Comparison of ENCODE assay signal across 8 mouse cellular contexts in genomic region chr4:150238433-150239086, GRCm38 (mm10). TPM values are rescaled to one million over a fixed set of nuclear protein-coding genes. Genes with fewer than 3 reads are reported as not detected.
DNase-seq lines count a peak whose midpoint lies in the region; ATAC-seq and TF ChIP-seq lines count a peak whose summit lies in the region.

No protein-coding gene starts in this region.

- no peaks in the 10 kb centered on the region for H3K9me3 ChIP-seq in lung, embryonic 14.5 days (ENCODE audit: low read depth, low read length)
- no peaks in the 10 kb centered on the region for H3K9me3 ChIP-seq in embryonic facial prominence, embryonic 12.5 days
- H3K9me3 ChIP-seq in hindbrain, embryonic 15.5 days, result no peaks in the 10 kb centered on the region
- no peaks in the 10 kb centered on the region for H3K9me3 ChIP-seq in midbrain, embryonic 11.5 days (ENCODE audit: control insufficient read depth, low read length)

- peak; percentile 61 for DNase-seq in lung, embryonic 14.5 days
- DNase-seq in lung, postnatal 10 days, result no peak
- DNase-seq in midbrain, embryonic 11.5 days (ENCODE audit: low spot score, missing footprints), result no peak
- no peak for DNase-seq in adrenal gland, postnatal 25 days
- DNase-seq in cerebellum, adult 11-12 months, result no peak

- H3K4me3 ChIP-seq in lung, embryonic 14.5 days (ENCODE audit: low read depth, low read length), result peak overlapping the region; percentile 93
- peak overlapping the region; percentile 91 for H3K4me3 ChIP-seq in embryonic facial prominence, embryonic 12.5 days
- peak overlapping the region; percentile 83 for H3K4me3 ChIP-seq in hindbrain, embryonic 15.5 days
- H3K4me3 ChIP-seq in midbrain, embryonic 11.5 days (ENCODE audit: low read depth, low read length), result peak overlapping the region; percentile 85

- H3K4me2 ChIP-seq in lung, embryonic 14.5 days, result peak overlapping the region; percentile 86
- H3K4me2 ChIP-seq in embryonic facial prominence, embryonic 12.5 days (replicated peaks), result peak overlapping the region; percentile 79
- peak overlapping the region; percentile 79 for H3K4me2 ChIP-seq in hindbrain, embryonic 15.5 days
- peak overlapping the region; percentile 68 for H3K4me2 ChIP-seq in midbrain, embryonic 11.5 days

- H3K27me3 ChIP-seq in lung, embryonic 14.5 days (ENCODE audit: insufficient read depth, low read length), result no peaks in the 10 kb centered on the region
- no peaks in the 10 kb centered on the region for H3K27me3 ChIP-seq in embryonic facial prominence, embryonic 12.5 days
- no peaks in the 10 kb centered on the region for H3K27me3 ChIP-seq in hindbrain, embryonic 15.5 days
- no peaks in the 10 kb centered on the region for H3K27me3 ChIP-seq in midbrain, embryonic 11.5 days (ENCODE audit: control insufficient read depth, insufficient read depth, low read length)

- WGBS in lung, embryonic 14.5 days, result 5% methylated on average over 3 of the region's 3 CpGs
- WGBS in embryonic facial prominence, embryonic 12.5 days, result 1% methylated on average over 3 of the region's 3 CpGs
- 4% methylated on average over 3 of the region's 3 CpGs for WGBS in hindbrain, embryonic 15.5 days
- 1% methylated on average over 3 of the region's 3 CpGs for WGBS in midbrain, embryonic 11.5 days

- H3K27ac ChIP-seq in lung, embryonic 14.5 days (ENCODE audit: low read depth), result peak overlapping the region; percentile 99
- peak overlapping the region; percentile 99 for H3K27ac ChIP-seq in embryonic facial prominence, embryonic 12.5 days
- peak overlapping the region; percentile 12; the same call in 1 of the 2 replicates for H3K27ac ChIP-seq in hindbrain, embryonic 15.5 days (replicated peaks)
- no peak overlapping the region for H3K27ac ChIP-seq in midbrain, embryonic 11.5 days (ENCODE audit: low read depth, low read length)

- ATAC-seq in lung, embryonic 14.5 days (ENCODE audit: insufficient read depth), result no peak
- no peak for ATAC-seq in embryonic facial prominence, embryonic 12.5 days (ENCODE audit: insufficient number of reproducible peaks, insufficient read depth, low FRiP score, low TSS enrichment)
- ATAC-seq in hindbrain, embryonic 15.5 days (ENCODE audit: low FRiP score, low read depth), result no peak
- ATAC-seq in midbrain, embryonic 11.5 days (ENCODE audit: low FRiP score), result no peak
- ATAC-seq in activated CD4-positive, CD25-positive, alpha-beta regulatory T cell, adult 4 months, result no peak

- TF ChIP-seq CTCF in lung, embryonic 14.5 days (IDR thresholded peaks at IDR 0.05; ENCODE audit: low read depth), result no peak

- H3K4me1 ChIP-seq in lung, embryonic 14.5 days (ENCODE audit: insufficient read depth), result peaks cover 8% of the 10 kb centered on the region; the same call in 1 of the 2 replicates
- H3K4me1 ChIP-seq in embryonic facial prominence, embryonic 12.5 days, result peaks cover 27% of the 10 kb centered on the region
- peaks cover 63% of the 10 kb centered on the region for H3K4me1 ChIP-seq in hindbrain, embryonic 15.5 days (replicated peaks)
- H3K4me1 ChIP-seq in midbrain, embryonic 11.5 days (ENCODE audit: control insufficient read depth, insufficient read depth, low read length), result peaks cover 20% of the 10 kb centered on the region

- peak overlapping the region; percentile 97 for H3K9ac ChIP-seq in lung, embryonic 14.5 days
- H3K9ac ChIP-seq in embryonic facial prominence, embryonic 12.5 days, result peak overlapping the region; percentile 84
- H3K9ac ChIP-seq in hindbrain, embryonic 15.5 days, result peak overlapping the region; percentile 86
- peak overlapping the region; percentile 88 for H3K9ac ChIP-seq in midbrain, embryonic 11.5 days (ENCODE audit: low read length)

- peaks cover 47% of the 10 kb centered on the region for H3K36me3 ChIP-seq in lung, embryonic 14.5 days (ENCODE audit: insufficient read depth)
- peaks cover 33% of the 10 kb centered on the region for H3K36me3 ChIP-seq in embryonic facial prominence, embryonic 12.5 days
- H3K36me3 ChIP-seq in hindbrain, embryonic 15.5 days, result peaks cover 25% of the 10 kb centered on the region
- H3K36me3 ChIP-seq in midbrain, embryonic 11.5 days (ENCODE audit: control insufficient read depth, insufficient read depth, low read length), result peaks cover 23% of the 10 kb centered on the region

RNA-seq across cellular contexts. Expression of gene Eno1, which starts 2.0 kb away (rescaled TPM):
- 1,829 and 1,952 TPM in 2 replicates for polyA plus RNA-seq in lung, embryonic 14.5 days (2014; fragmentation: Nextera tagmentation; extraction: Ambion mirVana)
- 1,519 and 1,577 TPM in 2 replicates for polyA plus RNA-seq in embryonic facial prominence, embryonic 12.5 days (2016; fragmentation: Nextera tagmentation; extraction: Ambion mirVana)
- 1,126 and 1,158 TPM in 2 replicates for polyA plus RNA-seq in hindbrain, embryonic 15.5 days (2015; fragmentation: Nextera tagmentation; extraction: Ambion mirVana)
- 1,438 and 1,518 TPM in 2 replicates for polyA plus RNA-seq in midbrain, embryonic 11.5 days (2014; fragmentation: Nextera tagmentation; extraction: Ambion mirVana)
- 428 and 430 TPM in 2 replicates for total RNA-seq in adrenal gland, postnatal 25 days (2021)
- polyA plus RNA-seq in activated CD4-positive, CD25-positive, alpha-beta regulatory T cell, adult 4 months (2017; shearing (Covaris generic)), result 100 to 1,000 TPM; 543 to 642 TPM

RNA-seq across cellular contexts. Expression of gene Car6, which starts 37.4 kb away (rescaled TPM):
- polyA plus RNA-seq in lung, embryonic 14.5 days (2014; fragmentation: Nextera tagmentation; extraction: Ambion mirVana), result not detected in 2 replicates
- 0.23 and 0.29 TPM in 2 replicates for polyA plus RNA-seq in embryonic facial prominence, embryonic 12.5 days (2016; fragmentation: Nextera tagmentation; extraction: Ambion mirVana)
- polyA plus RNA-seq in hindbrain, embryonic 15.5 days (2015; fragmentation: Nextera tagmentation; extraction: Ambion mirVana), result not detected in 2 replicates
- 0.25 TPM in 1 of 2 replicates, not detected in the other for polyA plus RNA-seq in midbrain, embryonic 11.5 days (2014; fragmentation: Nextera tagmentation; extraction: Ambion mirVana)
- 1.1 and 1.3 TPM in 2 replicates for total RNA-seq in adrenal gland, postnatal 25 days (2021)
- not detected for polyA plus RNA-seq in activated CD4-positive, CD25-positive, alpha-beta regulatory T cell, adult 4 months (2017; shearing (Covaris generic))

RNA-seq across cellular contexts. Expression of gene Rere, which starts 42.9 kb away (rescaled TPM):
- polyA plus RNA-seq in lung, embryonic 14.5 days (2014; fragmentation: Nextera tagmentation; extraction: Ambion mirVana), result 41.1 and 41.5 TPM in 2 replicates
- polyA plus RNA-seq in embryonic facial prominence, embryonic 12.5 days (2016; fragmentation: Nextera tagmentation; extraction: Ambion mirVana), result 37.7 and 40.7 TPM in 2 replicates
- polyA plus RNA-seq in hindbrain, embryonic 15.5 days (2015; fragmentation: Nextera tagmentation; extraction: Ambion mirVana), result 32.5 and 33.8 TPM in 2 replicates
- 34.2 and 36.8 TPM in 2 replicates for polyA plus RNA-seq in midbrain, embryonic 11.5 days (2014; fragmentation: Nextera tagmentation; extraction: Ambion mirVana)
- total RNA-seq in adrenal gland, postnatal 25 days (2021), result 158 and 177 TPM in 2 replicates
- polyA plus RNA-seq in activated CD4-positive, CD25-positive, alpha-beta regulatory T cell, adult 4 months (2017; shearing (Covaris generic)), result 10 to 100 TPM; 19.0 to 19.5 TPM
